Mouse (Mus musculus) stomach, postnatal 0 days (tissue): ENCODE data around the gene Neurog2. TPM values are rescaled to one million over a fixed set of nuclear protein-coding genes. Genes with fewer than 3 reads are reported as not detected.

Experiments used
- ATAC-seq: fragments of 200-750 bp; cut with Nextera tagmentation; 2 replicates; pipeline ENCODE4 v1.8.0; 2017; ENCODE audit not compliant: low FRiP score, low TSS enrichment
- DNase-seq: peaks from one replicate; pipeline ENCODE4 v3.0.0-alpha.2; 2016; ENCODE audit warnings: low spot score
- H3K27ac ChIP-seq: fragments of 300-500 bp; sonication (generic); replicated peaks from 2 replicates; pipeline ENCODE4 v1.5.1; 2014; ENCODE audit warnings: mild to moderate bottlenecking, control low read depth
- H3K27me3 ChIP-seq: fragments of 300-500 bp; sonication (generic); 2 replicates; pipeline ENCODE4 v1.6.1; 2014; ENCODE audit warnings: low read length; ENCODE audit not compliant: control insufficient read depth, insufficient read depth
- H3K36me3 ChIP-seq: fragments of 300-500 bp; sonication (generic); 2 replicates; pipeline ENCODE4 v1.6.1; 2014; ENCODE audit warnings: low read length, mixed read lengths; ENCODE audit not compliant: control insufficient read depth, insufficient read depth
- H3K4me1 ChIP-seq: fragments of 300-500 bp; sonication (generic); replicated peaks from 2 replicates; pipeline ENCODE4 v1.6.1; 2014; ENCODE audit warnings: antibody characterized with exemption; ENCODE audit not compliant: control insufficient read depth, insufficient read depth
- H3K4me2 ChIP-seq: fragments of 300-500 bp; sonication (generic); replicated peaks from 2 replicates; pipeline ENCODE4 v1.6.1; 2014; ENCODE audit warnings: low read depth, mild to moderate bottlenecking, control low read depth, moderate library complexity
- H3K4me3 ChIP-seq: fragments of 300-500 bp; sonication (generic); 2 replicates; pipeline ENCODE4 v1.5.1; 2014; ENCODE audit warnings: low read depth, low read length, control low read depth
- H3K9ac ChIP-seq: fragments of 300-500 bp; sonication (generic); 2 replicates; pipeline ENCODE4 v1.6.1; 2014; ENCODE audit warnings: mild to moderate bottlenecking, low read length, control low read depth, mixed read lengths
- H3K9me3 ChIP-seq: fragments of 300-500 bp; sonication (generic); 2 replicates; pipeline ENCODE4 v1.6.1; 2016; ENCODE audit warnings: low read length; ENCODE audit not compliant: control insufficient read depth
- CTCF ChIP-seq: IDR thresholded peaks from 2 replicates; pipeline ENCODE4 v1.5.1; 2016; ENCODE audit warnings: antibody characterized with exemption, low read depth, mild to moderate bottlenecking, moderate library complexity
- EP300 ChIP-seq: optimal IDR thresholded peaks from 2 replicates; pipeline ENCODE3; 2016; ENCODE audit warnings: antibody characterized with exemption
- WGBS: fragments of 180-500 bp; shearing (Covaris S2); extraction: QIAGEN DNeasy Blood & Tissue Kit; methylation state at CpG from one replicate; pipeline ENCODE4 v1.1.7; 2014; 5-methylcytosine and 5-hydroxymethylcytosine counted together
- polyA plus RNA-seq: library from polyadenylated mRNA; unstranded; fragments of >200 nt; fragmentation: Nextera tagmentation; extraction: Ambion mirVana; gene quantifications from 2 replicates; pipeline ENCODE4 v1.2.1, GENCODE M21; 2015

The Neurog2 gene
- polyA plus RNA-seq, 1 experiment from 2014 or later = not detected

GRCm38 (mm10) chr3:127630735-127631372 is 2.1 kb upstream of the Neurog2 start:
- no peaks in the 10 kb centered on the region for H3K9me3 ChIP-seq
- no peak overlapping the region for H3K27ac ChIP-seq
- WGBS = 10% methylated on average over 17 of the region's 17 CpGs
- ATAC-seq (no peak), DNase-seq (no peak)
- peaks cover 37% of the 10 kb centered on the region for H3K27me3 ChIP-seq
- H3K4me2 ChIP-seq = no peak overlapping the region
- no peak overlapping the region for H3K4me3 ChIP-seq
- no peaks in the 10 kb centered on the region for H3K36me3 ChIP-seq
- no peak for TF ChIP-seq CTCF
- TF ChIP-seq EP300 = no peak
- H3K9ac ChIP-seq = no peak overlapping the region
- 0 out of 2 replicates have a peak, but pooled peaks cover 6% of the 10 kb centered on the region for H3K4me1 ChIP-seq

GRCm38 (mm10) chr3:127631582-127631981 is 1.4 kb upstream of the Neurog2 start:
- DNase-seq (no peak), ATAC-seq (no peak)
- WGBS = under 1% methylated on average over 10 of the region's 10 CpGs

GRCm38 (mm10) chr3:127632531-127632930 is 404 bp upstream of the Neurog2 start:
- Histone ChIP-seq H3K4me3 (peak overlapping the region; percentile 43), H3K9ac (no peak overlapping the region), H3K4me2 (peak overlapping the region; percentile 70), H3K36me3 (no peaks in the 10 kb centered on the region), H3K27ac (no peak overlapping the region), H3K27me3 (peaks cover 33% of the 10 kb centered on the region), H3K4me1 (0 out of 2 replicates have a peak, but pooled peaks cover 6% of the 10 kb centered on the region), H3K9me3 (no peaks in the 10 kb centered on the region)
- DNase-seq (peak; percentile 28), ATAC-seq (no peak)
- no peak for TF ChIP-seq EP300
- TF ChIP-seq CTCF = no peak
- WGBS = 2% methylated on average over 30 of the region's 32 CpGs

More at GRCm38 (mm10) chr3:127631582-127631981, 1.4 kb upstream of the Neurog2 start:
- TF ChIP-seq EP300 = no peak
- TF ChIP-seq CTCF = no peak
- Histone ChIP-seq H3K27me3 (peaks cover 37% of the 10 kb centered on the region), H3K27ac (no peak overlapping the region), H3K4me2 (no peak overlapping the region), H3K4me3 (no peak overlapping the region), H3K9ac (no peak overlapping the region), H3K36me3 (no peaks in the 10 kb centered on the region), H3K4me1 (0 out of 2 replicates have a peak, but pooled peaks cover 6% of the 10 kb centered on the region), H3K9me3 (no peaks in the 10 kb centered on the region)

- Histone ChIP-seq H3K4me3 (peak overlapping the region; percentile 43), H3K27me3 (peaks cover 34% of the 10 kb centered on the region), H3K36me3 (no peaks in the 10 kb centered on the region), H3K27ac (no peak overlapping the region), H3K9ac (no peak overlapping the region), H3K4me1 (0 out of 2 replicates have a peak, but pooled peaks cover 6% of the 10 kb centered on the region), H3K4me2 (peak overlapping the region; percentile 70), H3K9me3 (no peaks in the 10 kb centered on the region)
- ATAC-seq (peak; percentile 86), DNase-seq (peak; percentile 81)
- under 1% methylated on average over 56 of the region's 58 CpGs for WGBS
- TF ChIP-seq CTCF (peak; percentile 90), EP300 (no peak)
These were observed 1.4 kb downstream of the Neurog2 start for GRCm38 (mm10) chr3:127634101-127634983.

GRCm38 (mm10) chr3:127634984-127635349 is 2.0 kb downstream of the Neurog2 start:
- Histone ChIP-seq H3K27ac (no peak overlapping the region), H3K9ac (no peak overlapping the region), H3K4me3 (no peak overlapping the region; the same call in 1 of the 2 replicates), H3K4me2 (no peak overlapping the region), H3K27me3 (peaks cover 34% of the 10 kb centered on the region), H3K9me3 (no peaks in the 10 kb centered on the region), H3K4me1 (0 out of 2 replicates have a peak, but pooled peaks cover 6% of the 10 kb centered on the region), H3K36me3 (no peaks in the 10 kb centered on the region)
- DNase-seq = no peak
- no peak for ATAC-seq
- TF ChIP-seq EP300 (no peak), CTCF (no peak)
- WGBS = 6% methylated on average over 3 of the region's 3 CpGs
